Mouse (Mus musculus): ENCODE data around the gene Rnf115.

- TF ChIP-seq CTCF (IDR thresholded peaks at IDR 0.05; ENCODE audit: low read depth) (no peak), EP300 (optimal IDR thresholded peaks at IDR 0.05) (no peak)
These were observed 42.7 kb upstream of the Rnf115 start for GRCm38 (mm10) chr3:96684822-96685156.

Measured in stomach, postnatal 0 days (tissue).